Mouse (Mus musculus): ENCODE results near the gene Wdr5b. TPM values are rescaled to one million over a fixed set of nuclear protein-coding genes. Genes with fewer than 3 reads are reported as not detected.
"Not testable (repeated sequence)": the region's sequence is repeated elsewhere in the genome, so short reads cannot be mapped to it uniquely, and the experiment has no call there.

Wdr5b gene
- polyA plus RNA-seq, 1 experiment from 2014 or later: 9.6 TPM

- no peak overlapping the region for H3K27ac ChIP-seq
- no peaks in the 10 kb centered on the region for H3K27me3 ChIP-seq
- H3K4me2 ChIP-seq: no peak overlapping the region
- H3K36me3 ChIP-seq: peaks cover 28% of the 10 kb centered on the region
- WGBS: 73% methylated on average over 6 of the region's 6 CpGs
- no peaks in the 10 kb centered on the region; the same call in 1 of the 2 replicates for H3K4me1 ChIP-seq
- H3K4me3 ChIP-seq: no peak overlapping the region
- no peak for ATAC-seq (ENCODE audit: borderline replicate concordance, extremely low read depth, low FRiP score, low TSS enrichment)
- no peaks in the 10 kb centered on the region for H3K9me3 ChIP-seq
- H3K9ac ChIP-seq: no peak overlapping the region
These were observed 12.7 kb downstream of the Wdr5b start for GRCm38 (mm10) chr16:36053524-36054275.

GRCm38 (mm10) chr16:36054920-36055319, 13.9 kb downstream of the Wdr5b start:
- H3K9me3 ChIP-seq: no peaks in the 10 kb centered on the region
- peaks cover 16% of the 10 kb centered on the region for H3K36me3 ChIP-seq
- H3K9ac ChIP-seq: no peak overlapping the region
- H3K27me3 ChIP-seq: no peaks in the 10 kb centered on the region
- WGBS: 78% methylated on average over 8 of the region's 8 CpGs
- H3K4me3 ChIP-seq: no peak overlapping the region
- no peaks in the 10 kb centered on the region; the same call in 1 of the 2 replicates for H3K4me1 ChIP-seq
- H3K4me2 ChIP-seq: no peak overlapping the region
- H3K27ac ChIP-seq: no peak overlapping the region
- ATAC-seq (ENCODE audit: borderline replicate concordance, extremely low read depth, low FRiP score, low TSS enrichment): no peak

- Histone ChIP-seq H3K4me3 (no peak overlapping the region), H3K9ac (no peak overlapping the region), H3K27me3 (no peaks in the 10 kb centered on the region), H3K4me1 (no peaks in the 10 kb centered on the region; the same call in 1 of the 2 replicates), H3K4me2 (no peak overlapping the region), H3K36me3 (peaks cover 5% of the 10 kb centered on the region; the same call in 1 of the 2 replicates), H3K27ac (no peak overlapping the region), H3K9me3 (no peaks in the 10 kb centered on the region)
- WGBS: 78% methylated on average over 11 of the region's 11 CpGs
- no peak for ATAC-seq (ENCODE audit: borderline replicate concordance, extremely low read depth, low FRiP score, low TSS enrichment)
These were observed 15.4 kb downstream of the Wdr5b start for GRCm38 (mm10) chr16:36056416-36056815.

- no peak for ATAC-seq (ENCODE audit: borderline replicate concordance, extremely low read depth, low FRiP score, low TSS enrichment)
- Histone ChIP-seq H3K27ac (no peak overlapping the region), H3K9me3 (no peaks in the 10 kb centered on the region), H3K27me3 (no peaks in the 10 kb centered on the region), H3K9ac (no peak overlapping the region), H3K36me3 (no peaks in the 10 kb centered on the region), H3K4me3 (no peak overlapping the region), H3K4me1 (no peaks in the 10 kb centered on the region; the same call in 1 of the 2 replicates), H3K4me2 (no peak overlapping the region)
- WGBS: 53% methylated on average over 8 of the region's 8 CpGs
These were observed 17.0 kb downstream of the Wdr5b start for GRCm38 (mm10) chr16:36057933-36058475.

- ATAC-seq (ENCODE audit: borderline replicate concordance, extremely low read depth, low FRiP score, low TSS enrichment); H3K4me2 ChIP-seq; H3K9ac ChIP-seq; H3K4me1 ChIP-seq; H3K9me3 ChIP-seq; H3K27me3 ChIP-seq; H3K36me3 ChIP-seq; H3K4me3 ChIP-seq; H3K27ac ChIP-seq: not testable (repeated sequence)
- 73% methylated on average over 1 of the region's 1 CpGs for WGBS
These were observed 21.5 kb downstream of the Wdr5b start for GRCm38 (mm10) chr16:36062534-36062933.

GRCm38 (mm10) chr16:36063315-36063714, 22.3 kb downstream of the Wdr5b start:
- Histone ChIP-seq H3K27ac (no peak overlapping the region), H3K36me3 (no peaks in the 10 kb centered on the region), H3K4me1 (peaks cover 3% of the 10 kb centered on the region; the same call in 1 of the 2 replicates), H3K4me3 (no peak overlapping the region), H3K9me3 (no peaks in the 10 kb centered on the region), H3K9ac (no peak overlapping the region), H3K4me2 (no peak overlapping the region), H3K27me3 (no peaks in the 10 kb centered on the region)
- WGBS: 54% methylated on average over 2 of the region's 2 CpGs
- ATAC-seq (ENCODE audit: borderline replicate concordance, extremely low read depth, low FRiP score, low TSS enrichment): no peak

GRCm38 (mm10) chr16:36064904-36065303, 23.9 kb downstream of the Wdr5b start:
- Histone ChIP-seq H3K4me2 (no peak overlapping the region), H3K9me3 (no peaks in the 10 kb centered on the region), H3K36me3 (no peaks in the 10 kb centered on the region), H3K9ac (no peak overlapping the region), H3K4me1 (peaks cover 17% of the 10 kb centered on the region), H3K27ac (no peak overlapping the region), H3K4me3 (no peak overlapping the region), H3K27me3 (no peaks in the 10 kb centered on the region)
- WGBS: 70% methylated on average over 5 of the region's 5 CpGs
- ATAC-seq (ENCODE audit: borderline replicate concordance, extremely low read depth, low FRiP score, low TSS enrichment): no peak

- H3K4me3 ChIP-seq: no peak overlapping the region
- H3K9me3 ChIP-seq: no peaks in the 10 kb centered on the region
- H3K9ac ChIP-seq: no peak overlapping the region
- WGBS: 59% methylated on average over 2 of the region's 2 CpGs
- no peak overlapping the region for H3K4me2 ChIP-seq
- ATAC-seq (ENCODE audit: borderline replicate concordance, extremely low read depth, low FRiP score, low TSS enrichment): no peak
- H3K27me3 ChIP-seq: no peaks in the 10 kb centered on the region
- no peaks in the 10 kb centered on the region for H3K36me3 ChIP-seq
- no peak overlapping the region for H3K27ac ChIP-seq
- peaks cover 23% of the 10 kb centered on the region for H3K4me1 ChIP-seq
These were observed 26.7 kb downstream of the Wdr5b start for GRCm38 (mm10) chr16:36067694-36068093.

- H3K27ac ChIP-seq: no peak overlapping the region
- H3K4me1 ChIP-seq: peaks cover 25% of the 10 kb centered on the region
These were observed 27.4 kb downstream of the Wdr5b start for GRCm38 (mm10) chr16:36068356-36068755.

GRCm38 (mm10) chr16:36069819-36070575, 29.0 kb downstream of the Wdr5b start:
- Histone ChIP-seq H3K4me2 (peak overlapping the region; percentile 68), H3K27me3 (no peaks in the 10 kb centered on the region), H3K9me3 (no peaks in the 10 kb centered on the region), H3K4me3 (peak overlapping the region; percentile 91), H3K36me3 (no peaks in the 10 kb centered on the region), H3K27ac (no peak overlapping the region), H3K4me1 (peaks cover 25% of the 10 kb centered on the region), H3K9ac (peak overlapping the region; percentile 89; the same call in 1 of the 2 replicates)
- 23% methylated on average over 9 of the region's 9 CpGs for WGBS
- ATAC-seq (ENCODE audit: borderline replicate concordance, extremely low read depth, low FRiP score, low TSS enrichment): no peak

More at GRCm38 (mm10) chr16:36068356-36068755, 27.4 kb downstream of the Wdr5b start:
- H3K4me3 ChIP-seq: no peak overlapping the region
- 66% methylated on average over 3 of the region's 3 CpGs for WGBS
- no peak for ATAC-seq (ENCODE audit: borderline replicate concordance, extremely low read depth, low FRiP score, low TSS enrichment)
- no peaks in the 10 kb centered on the region for H3K27me3 ChIP-seq
- H3K9ac ChIP-seq: no peak overlapping the region
- H3K36me3 ChIP-seq: no peaks in the 10 kb centered on the region
- H3K4me2 ChIP-seq: no peak overlapping the region
- no peaks in the 10 kb centered on the region for H3K9me3 ChIP-seq

- peaks cover 25% of the 10 kb centered on the region for H3K4me1 ChIP-seq
- no peaks in the 10 kb centered on the region for H3K36me3 ChIP-seq
- peak overlapping the region; percentile 89 for H3K9ac ChIP-seq
- peak overlapping the region; percentile 91 for H3K4me3 ChIP-seq
- no peaks in the 10 kb centered on the region for H3K27me3 ChIP-seq
- WGBS: under 1% methylated on average over 16 of the region's 16 CpGs
- H3K4me2 ChIP-seq: peak overlapping the region; percentile 68
- H3K9me3 ChIP-seq: no peaks in the 10 kb centered on the region
- no peak for ATAC-seq (ENCODE audit: borderline replicate concordance, extremely low read depth, low FRiP score, low TSS enrichment)
- peak overlapping the region; percentile 99 for H3K27ac ChIP-seq
These were observed 30.1 kb downstream of the Wdr5b start for GRCm38 (mm10) chr16:36071071-36071449.
